Mouse (Mus musculus) small intestine, adult 2 months (tissue): ENCODE results near the gene Eif4b.

ENCODE experiments used
- CTCF ChIP-seq: fragments of 200-500 bp; IDR thresholded peaks from 2 replicates; pipeline ENCODE4 v1.5.1; 2012; ENCODE audit warnings: low read depth, mild to moderate bottlenecking, control low read depth, inconsistent platforms, low read length, moderate library complexity, mixed read lengths; ENCODE audit not compliant: insufficient replicate concordance, insufficient read length; ENCODE audit errors: extremely low read depth
- POLR2A ChIP-seq: fragments of 200-500 bp; IDR thresholded peaks from 2 replicates; pipeline ENCODE4 v1.6.1; 2012; ENCODE audit warnings: low read depth, mild to moderate bottlenecking, control low read depth, inconsistent platforms, low read length, moderate library complexity

- TF ChIP-seq CTCF (peak; percentile 38; the same call in 1 of the 2 replicates), POLR2A (no peak)
Measured at GRCm38 (mm10) chr15:102117461-102118443, 44.2 kb downstream of the Eif4b start.
